Mouse (Mus musculus): ENCODE measurements at regions not wholly inside any gene's neighbourhood (a gene's known extent, or its start where the extent isn't known, plus 50 kb on each side); places are given as distances from the start of the nearest gene placed in this dataset.

DNA sequence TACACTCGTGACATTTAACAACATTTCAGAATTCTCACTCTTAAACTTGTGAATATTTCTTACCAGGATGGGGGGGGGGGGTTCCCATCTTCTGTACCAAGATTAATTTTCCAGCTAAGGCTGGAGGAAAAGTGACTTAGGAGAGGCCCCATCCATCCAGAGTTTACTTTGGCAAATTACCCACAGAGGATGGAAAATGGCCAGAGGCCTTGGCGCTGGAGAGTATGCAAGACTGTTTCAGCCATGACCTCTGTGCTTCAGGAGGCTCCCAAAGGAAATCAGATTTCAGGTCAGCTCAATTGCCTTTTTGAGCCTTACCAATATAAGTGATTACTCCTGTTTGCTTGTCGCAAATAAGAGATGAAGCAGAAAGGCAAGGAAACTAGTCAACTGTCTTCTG, 143.4 kb upstream of the F930015N05Rik start:
- no peak for DNase-seq

DNA sequence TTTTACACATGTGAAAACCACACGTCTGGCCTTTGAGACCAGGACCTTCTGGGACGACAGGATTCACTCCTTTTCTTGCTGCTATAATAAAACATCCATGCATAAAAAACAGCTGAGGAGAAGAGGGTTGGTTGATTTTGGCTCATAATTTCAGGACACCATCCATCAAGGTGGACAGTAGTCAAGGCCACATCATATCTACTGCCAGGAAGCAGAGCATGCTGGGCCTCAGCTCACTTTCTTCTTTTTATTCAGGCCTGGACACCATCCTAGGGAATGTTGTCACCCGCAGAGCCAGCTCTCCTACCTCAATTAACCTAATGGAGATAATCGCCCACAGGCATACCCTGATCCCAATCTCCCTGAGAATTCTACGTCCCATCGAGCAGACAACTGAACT, 149.6 kb upstream of the F930015N05Rik start:
- no peak for DNase-seq

DNA sequence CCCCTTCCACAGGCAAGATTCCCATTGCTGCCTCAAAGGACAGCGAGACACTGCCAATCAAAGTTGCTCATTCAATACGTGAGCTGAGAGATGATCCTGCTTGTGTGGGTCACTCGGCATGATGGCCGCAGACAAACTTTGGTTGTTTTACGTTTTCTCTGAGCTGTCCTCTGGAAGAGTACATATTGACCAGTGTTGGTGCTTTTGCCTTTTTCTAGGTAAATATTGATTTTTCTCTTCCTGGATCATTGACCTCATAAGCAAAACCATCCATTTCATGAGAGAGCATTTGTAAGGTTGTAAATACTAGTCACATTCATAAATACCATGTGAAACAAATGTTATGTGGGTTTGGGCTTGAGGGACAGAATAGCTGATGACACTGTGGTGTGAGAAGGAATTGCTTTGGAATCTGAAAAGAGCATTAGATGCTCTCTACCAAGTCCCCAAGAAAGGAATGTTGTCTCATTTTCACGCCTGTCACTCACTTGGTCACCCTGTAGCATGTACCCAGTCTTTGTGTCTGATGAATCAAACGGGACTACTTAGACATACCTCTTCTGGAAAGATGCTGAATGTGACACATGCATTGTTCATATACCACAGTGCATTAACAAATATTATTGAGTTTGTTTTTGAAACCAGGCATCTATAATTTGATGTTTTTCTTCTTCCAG, 150.7 kb upstream of the F930015N05Rik start:
- DNase-seq: no peak

DNA sequence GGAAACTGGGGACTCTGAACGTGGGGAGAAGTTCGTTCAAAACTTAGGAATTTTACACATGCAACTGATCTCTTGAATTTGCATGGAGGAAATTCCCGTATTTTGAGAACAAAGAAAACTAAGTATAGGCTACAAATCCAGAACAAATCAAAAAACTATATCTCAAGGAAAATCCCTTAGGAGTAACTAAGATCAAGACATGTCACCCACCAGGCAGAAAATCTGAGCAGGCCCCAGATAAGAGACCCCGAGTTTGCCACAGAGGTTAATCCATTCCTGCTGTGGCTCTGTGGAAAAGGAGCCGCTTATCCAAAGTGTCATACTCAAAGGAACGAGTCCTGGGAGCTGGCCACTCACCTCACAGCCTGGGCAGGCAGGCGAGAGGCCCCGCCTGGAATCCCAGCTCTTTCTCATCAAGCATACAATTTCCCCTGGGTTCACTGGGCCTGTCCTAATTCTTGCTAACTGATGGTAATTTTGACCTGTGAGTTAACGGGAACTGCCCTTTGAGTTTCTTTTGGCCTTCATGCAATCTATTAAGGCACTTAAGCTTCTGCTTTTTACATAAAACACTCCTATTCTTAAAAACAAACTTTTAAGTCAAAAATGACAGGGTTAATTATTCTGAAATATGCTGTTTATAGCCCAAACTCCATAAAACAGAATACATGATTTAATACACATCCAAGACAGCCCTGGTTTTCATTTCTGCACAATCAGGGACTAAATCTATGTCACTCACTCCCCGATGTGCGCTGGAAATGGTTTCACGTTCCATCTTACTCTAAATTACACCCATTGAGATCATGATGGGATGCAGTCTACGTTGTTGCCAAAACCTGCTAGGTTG, 151.5 kb upstream of the F930015N05Rik start:
- no peak for DNase-seq

DNA sequence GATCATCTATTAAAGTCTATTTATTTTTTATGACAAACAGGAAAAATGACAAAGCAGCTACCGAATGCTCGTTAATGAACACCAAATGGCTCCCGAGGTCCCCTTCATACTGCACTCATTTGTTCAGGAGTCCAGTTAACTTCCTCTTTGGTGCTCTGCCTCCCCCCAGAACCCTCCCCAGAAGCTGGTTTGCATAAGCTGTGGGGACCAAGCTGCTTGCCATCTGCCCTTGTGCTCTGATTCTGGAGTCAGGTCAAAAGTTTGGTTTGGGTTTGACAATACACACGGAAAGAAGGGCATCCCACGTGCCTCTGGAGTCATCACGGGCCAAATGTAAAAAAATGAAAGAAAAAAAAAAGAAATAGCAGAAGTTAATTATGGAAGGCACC, 152.1 kb upstream of the F930015N05Rik start:
- no peak for DNase-seq

DNA sequence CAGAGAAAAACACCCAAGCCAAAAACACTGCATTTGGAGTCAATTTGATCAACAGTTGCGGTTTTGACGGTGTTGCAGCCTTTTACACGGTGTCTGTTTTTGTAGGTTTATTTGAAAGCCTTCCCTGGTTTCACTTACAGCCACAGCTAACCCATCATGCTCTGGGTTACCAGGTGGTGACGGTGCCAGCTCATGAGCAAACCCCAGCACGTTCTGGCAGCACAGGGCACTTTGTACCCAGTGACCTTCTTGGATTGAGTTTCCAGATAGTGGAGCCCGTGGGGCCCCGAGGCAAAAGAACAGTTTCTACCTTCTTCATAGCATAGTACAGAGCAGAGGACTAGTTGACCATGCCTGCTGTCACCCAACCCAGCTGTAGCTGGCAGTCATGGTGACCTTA, 152.6 kb upstream of the F930015N05Rik start:
- DNase-seq: no peak

DNA sequence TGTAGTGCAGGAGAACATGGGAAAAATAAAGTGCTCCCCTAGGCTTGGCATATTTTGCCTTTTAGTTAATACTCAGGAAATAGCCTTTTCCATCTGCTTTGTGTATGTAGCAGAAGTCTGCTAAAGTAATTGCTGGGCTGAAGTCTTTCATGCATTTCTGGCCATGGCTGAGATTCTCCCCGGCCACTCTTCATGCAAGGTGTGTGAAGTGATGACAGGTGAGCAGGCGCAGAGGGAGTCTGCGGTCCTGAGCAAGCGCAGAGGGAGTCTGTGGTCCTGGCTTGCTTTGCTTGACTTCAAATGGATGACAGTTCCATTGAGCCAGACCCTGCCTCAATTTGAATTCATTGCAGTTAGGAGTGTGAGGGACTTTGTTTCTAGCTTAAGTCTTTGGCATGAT, 153.6 kb upstream of the F930015N05Rik start:
- no peak for DNase-seq

DNA sequence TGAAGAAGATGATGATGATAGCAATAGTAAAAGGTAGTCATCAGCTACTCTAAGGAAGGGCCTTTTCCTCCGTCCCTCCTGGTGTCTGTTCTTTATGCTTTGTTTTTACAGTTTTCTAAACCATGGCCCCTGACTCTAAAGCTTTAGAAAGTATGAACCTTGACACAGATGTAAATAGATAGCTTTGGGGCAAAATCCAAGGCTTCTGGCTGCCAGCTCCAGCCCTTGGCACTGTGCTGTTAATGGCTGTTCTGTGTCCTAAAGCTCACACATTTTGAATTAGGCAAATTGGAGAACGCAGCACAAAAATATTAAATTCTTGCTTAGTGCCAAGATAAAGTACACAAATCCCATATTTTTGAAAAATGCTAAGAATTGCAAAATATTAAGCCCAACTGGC, 155.8 kb upstream of the F930015N05Rik start:
- no peak for DNase-seq

DNA sequence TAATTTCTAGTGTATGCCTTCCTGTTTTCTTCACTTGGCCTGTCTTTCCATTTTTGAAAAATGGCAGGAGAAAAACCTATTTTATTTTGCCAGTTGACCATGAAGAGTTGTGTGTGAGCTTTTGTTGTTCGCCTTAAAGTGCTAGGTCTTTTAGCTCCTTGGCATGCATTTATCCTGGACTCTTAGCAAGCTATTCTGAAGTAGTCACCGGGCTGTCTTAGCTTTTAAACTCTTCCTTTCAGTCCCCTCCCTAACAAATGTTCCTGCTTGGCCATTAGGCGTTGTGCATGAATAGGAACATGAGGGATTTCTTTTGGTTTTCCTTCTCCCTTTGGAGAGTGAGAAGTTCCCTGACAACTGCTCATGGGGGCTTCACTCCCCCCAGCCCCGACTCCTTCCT, 160.9 kb upstream of the F930015N05Rik start:
- no peak for DNase-seq

DNA sequence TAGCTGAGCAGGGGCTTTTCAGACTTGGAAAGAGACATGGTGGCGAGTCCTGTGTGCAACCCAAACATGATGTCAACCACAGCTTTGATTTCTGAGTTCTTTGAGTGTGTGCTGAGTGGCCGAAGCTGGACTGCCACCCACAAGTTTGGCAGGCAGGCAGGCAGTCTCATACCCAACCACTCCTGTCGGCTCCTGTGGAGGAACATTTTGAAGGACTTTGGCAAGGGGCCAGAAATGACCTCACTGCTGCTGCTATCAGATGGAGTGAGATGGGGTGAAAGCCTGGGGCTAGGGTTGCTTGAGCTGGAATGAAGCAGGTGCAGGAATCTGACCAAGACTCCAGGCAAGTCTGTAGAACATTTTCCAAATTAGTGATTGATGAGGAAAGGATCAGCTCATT, 162.7 kb upstream of the F930015N05Rik start:
- DNase-seq: peak; percentile 19

DNA sequence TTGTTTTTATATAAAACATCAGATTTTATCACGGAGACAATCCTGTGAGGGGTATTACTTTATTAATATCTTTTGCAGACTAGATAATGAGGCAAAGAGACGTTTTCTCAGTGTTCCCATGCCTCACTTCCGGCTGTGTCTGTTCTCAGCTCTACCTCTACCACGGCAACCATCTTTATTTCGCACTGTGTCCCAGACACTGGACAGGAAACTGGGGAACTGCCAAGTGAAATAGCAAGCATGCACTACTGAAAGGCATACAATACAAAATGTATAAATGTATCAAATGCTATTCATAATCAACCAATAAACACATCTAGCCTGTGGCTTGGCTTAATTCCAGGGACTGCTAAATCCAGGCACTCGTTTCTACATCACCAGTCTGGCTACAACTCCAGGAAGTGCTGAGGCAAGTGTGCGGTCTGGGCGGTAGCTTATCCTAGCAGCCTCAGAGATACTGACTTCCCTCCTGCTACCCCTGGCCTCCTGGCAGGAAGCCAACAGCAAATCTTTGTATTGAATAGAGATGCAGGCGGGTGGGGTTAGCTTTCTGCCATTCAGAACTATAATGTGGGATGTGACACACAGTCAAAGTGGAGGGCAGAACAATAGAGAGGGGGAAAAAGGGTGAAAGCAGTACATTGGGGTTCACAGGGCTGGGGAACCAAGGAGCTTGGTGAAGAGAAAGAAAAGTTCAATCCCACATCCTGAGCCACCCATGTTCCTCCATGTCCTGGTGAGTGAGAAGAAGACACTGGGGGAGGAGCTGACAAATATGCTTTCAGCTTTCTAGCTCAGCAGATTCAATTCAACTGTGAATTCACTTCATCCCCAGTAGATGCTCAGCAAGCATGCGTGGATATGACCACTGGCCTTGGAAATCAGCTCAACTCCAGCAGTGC, 164.0 kb upstream of the F930015N05Rik start:
- DNase-seq: no peak

DNA sequence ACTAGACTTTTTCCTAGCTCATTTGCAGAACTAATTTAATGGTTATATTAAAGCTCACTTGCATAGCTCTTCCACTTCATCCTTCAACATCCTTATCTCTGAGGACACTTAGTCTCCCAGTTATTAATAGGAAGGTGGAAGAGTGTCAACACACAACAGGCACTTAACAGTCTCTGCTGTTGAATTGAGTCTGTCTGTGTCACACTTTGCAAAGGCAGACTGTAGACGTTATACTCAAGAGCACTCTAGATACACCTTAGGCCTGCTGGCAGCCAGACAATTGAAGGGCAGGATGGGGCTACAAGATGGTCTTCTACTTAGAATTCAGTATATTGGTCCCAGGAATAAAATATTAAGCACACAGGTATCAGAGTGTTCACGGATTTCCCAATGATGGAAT, 172.6 kb upstream of the F930015N05Rik start:
- no peak for DNase-seq

DNA sequence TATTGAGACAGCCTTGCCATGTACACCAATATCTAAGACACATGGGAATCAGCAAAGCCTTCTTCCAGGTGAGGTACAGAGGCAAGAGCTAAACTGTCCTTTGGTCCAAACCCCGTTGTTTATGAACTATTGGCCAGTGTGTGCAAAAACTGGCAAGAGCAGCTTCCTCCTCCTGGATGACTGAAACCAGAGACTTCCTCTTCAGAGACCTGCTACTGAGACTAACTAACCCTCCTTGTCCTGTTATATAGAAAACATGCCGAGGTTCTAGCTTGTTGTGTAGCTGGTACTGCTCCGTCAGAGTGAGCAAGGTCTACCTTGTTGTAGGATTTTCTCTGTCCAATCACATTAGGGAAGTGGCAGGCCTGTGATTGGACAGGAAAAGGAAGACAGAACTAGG, 174.3 kb upstream of the F930015N05Rik start:
- DNase-seq: no peak

DNA sequence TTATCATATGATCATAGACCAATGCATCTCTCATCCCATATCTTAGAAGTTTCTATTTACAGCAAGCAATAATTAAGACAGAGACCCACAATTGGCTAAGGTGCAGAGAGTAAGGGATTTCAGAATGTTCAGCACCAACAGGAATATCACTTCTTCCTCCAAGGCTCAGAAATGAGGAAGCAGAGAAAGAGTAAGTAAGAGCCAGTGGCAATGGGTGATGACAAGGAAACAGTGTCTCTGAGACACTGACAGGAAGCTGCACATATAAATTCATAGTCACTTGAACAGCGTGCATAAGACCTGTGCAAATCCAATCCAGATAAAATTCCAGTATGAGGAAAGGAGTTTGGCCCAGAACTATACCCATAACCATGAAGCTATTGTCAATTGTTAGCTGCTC, 178.7 kb upstream of the F930015N05Rik start:
- DNase-seq: no peak

DNA sequence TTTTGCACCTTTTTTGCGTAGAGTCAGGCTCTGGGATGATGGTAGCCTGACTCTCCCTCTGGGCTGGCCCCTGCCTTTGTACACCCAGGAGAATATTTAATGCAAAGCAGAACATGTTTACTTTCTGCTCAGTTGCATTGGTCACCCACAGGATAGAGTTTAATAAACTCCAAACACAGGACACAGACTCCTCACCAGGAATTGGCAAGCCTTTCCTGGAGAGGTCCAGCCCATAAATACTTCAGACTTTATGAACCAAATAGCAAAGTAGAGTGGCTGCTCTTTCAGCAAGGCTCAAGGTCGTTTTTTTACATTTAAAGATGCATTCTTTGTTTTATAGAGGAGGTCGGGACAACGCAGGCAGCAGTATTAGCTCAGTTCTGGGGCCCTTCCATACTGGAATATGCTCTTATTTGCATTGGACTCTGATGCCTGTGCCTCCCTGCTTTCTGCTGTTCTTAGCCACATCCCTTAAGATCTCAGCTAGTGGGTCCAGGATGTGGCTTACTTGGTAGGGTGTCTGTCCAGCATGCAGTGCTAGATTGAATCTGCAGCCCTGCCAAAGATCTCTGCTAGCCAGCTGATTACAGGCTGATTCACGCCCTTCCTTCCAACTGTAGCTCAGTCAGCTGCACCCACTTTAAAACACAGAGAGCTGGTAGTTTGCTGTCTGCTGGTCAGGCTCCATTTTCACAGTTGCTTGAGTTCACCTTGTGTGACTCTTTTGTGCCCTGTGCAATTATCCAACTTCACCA, 182.4 kb upstream of the F930015N05Rik start:
- no peak for DNase-seq

DNA sequence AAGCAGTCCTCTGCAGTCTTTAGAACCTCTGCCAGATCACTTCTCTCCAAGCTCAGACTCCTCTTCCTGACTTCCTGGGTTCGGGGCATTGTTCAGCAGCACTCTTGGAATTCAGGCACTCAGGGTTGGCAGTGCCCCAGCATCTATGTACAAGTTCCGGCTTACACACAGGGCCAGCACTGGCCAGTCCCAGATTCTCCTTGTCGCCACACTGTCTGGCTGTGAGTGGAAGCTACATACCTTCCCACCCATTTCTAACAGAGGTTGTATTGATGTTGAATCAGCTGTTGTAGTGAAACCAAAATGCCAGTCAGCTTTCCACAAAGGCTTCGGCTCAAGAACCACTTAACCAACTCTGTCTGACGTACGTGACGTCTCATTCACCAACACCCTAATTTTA, 190.7 kb upstream of the F930015N05Rik start:
- DNase-seq: no peak

DNA sequence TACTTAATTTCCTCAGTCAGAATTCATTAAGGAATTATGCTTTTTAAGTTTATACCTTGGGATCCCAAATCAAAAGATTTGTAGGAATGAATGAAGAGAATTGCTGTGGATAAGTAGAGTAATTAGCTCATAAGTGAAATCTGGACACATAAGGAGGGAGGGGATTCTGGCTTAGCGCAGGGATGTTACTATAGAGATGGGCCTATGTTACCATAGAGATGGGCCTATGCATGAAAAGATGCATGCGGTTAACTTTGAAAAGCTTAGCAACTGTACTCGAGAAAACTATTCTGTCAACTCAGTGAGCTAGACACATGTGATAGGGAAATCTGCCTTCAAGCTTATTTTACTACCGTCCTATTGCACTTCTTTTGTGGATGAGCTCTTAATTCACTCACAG, 204.5 kb upstream of the F930015N05Rik start:
- DNase-seq: no peak

DNA sequence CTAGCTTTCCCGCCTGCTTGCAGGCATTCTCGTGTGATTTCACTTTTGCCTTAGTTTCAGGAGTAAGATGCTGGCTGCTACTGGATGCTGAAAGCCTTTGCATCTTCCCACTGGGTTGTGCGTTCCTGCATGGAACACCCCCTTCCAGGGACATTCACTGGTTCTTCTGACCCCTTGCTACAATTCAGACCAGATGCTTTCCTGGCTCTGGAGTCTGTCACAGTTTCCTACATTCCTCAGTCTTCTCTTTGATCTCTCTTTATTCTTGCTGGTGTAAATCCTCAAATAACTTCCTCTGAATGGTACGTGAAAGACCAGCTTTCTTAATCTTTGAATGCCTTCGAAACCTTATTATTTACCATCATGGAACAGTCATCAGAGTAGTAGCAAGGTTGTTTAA, 206.7 kb upstream of the F930015N05Rik start:
- no peak for DNase-seq

DNA sequence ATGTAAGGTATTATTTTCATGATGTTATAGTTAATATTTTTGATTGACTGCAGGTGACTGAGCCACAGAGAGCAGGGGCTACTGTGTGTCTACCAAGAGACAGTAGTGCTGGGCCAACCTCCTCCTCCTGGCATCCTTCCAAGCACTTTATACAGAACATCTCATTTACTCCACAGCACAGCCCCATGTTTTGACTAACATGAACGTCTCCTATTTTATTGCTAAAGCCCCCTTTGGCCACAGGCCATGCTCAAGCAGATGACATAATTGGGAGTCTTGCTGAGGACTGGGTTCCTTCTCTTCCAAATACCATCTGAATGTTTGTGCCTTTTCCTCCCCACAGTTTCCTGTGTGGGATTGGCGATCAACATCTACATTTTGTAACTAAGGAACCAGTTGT, 211.5 kb upstream of the F930015N05Rik start:
- DNase-seq: no peak

DNA sequence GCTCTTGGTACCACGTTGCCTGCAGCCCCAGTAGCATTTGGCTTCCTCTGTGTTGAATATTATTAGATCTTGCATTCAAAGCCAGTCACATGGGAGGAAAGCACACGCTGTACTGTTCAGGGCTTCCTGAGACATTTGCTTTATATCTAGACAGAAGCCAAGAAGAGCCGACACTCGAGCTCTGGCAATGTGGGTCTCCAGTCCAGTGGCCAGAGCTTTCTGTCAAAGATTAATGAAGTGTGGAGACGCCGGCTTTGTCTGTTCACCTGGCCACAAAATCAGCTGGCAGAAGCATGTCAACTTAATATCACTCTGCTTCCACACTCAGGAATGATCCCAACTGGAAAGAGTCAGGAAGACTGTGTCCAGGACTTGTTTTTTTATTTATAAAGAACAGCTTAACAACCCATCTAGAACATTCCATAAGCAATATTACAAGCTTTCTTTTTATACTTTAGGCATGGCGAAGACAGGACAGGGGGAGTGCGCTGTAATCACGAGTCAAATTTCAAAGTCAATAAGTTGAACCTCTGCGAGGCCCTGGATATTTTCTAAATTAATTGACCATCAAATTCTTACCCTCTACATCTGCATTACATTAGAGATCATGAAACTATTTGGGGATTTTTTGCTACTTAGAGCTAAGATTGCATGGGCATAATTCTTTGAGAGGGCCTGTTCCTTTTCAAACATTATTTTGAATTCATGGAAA, 214.3 kb upstream of the F930015N05Rik start:
- DNase-seq: no peak

DNA sequence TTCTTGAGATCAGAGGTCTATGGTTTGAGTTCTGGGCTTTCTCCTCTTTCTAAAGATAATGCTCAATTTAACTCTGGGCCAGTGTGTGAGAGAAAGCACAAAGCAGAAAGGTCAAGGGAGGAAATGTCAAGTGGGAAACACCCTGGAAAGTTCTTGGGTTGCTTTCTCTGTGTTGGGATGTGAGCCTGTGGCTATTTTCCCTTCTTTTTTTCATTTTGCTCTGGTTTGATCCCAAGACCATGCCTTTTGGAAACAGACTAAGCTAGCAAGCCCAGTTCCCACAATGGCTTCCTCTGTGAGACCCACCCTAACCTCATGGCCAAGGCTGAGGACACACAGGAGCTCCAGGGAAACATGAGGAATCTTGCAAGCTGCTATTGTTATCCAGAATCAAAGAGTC, 216.4 kb upstream of the F930015N05Rik start:
- DNase-seq: no peak

DNA sequence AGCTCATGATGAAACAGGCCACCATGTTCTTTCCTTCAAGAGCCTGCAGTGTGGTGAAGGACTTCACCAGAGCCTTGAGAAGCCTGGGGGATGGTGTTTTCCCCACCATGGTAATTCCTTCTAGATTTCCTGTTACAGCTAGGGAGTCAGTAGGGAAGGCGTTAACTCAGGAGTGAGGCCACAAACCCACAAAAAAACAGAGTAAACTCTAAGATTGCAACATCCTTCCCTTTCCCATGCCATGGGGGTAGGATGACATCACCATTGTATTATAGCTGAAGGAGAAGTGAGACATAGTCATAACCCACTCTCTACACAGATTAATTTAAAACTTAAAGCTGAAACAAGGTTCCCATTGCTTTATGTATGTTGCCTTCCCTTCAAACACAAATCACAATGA, 218.7 kb upstream of the F930015N05Rik start:
- DNase-seq: no peak
